Mouse (Mus musculus) thymus, adult 2 months (tissue): ENCODE measurements around the gene Kcnq5.

ENCODE experiments used
- CTCF ChIP-seq: fragments of 200-500 bp; IDR thresholded peaks from 2 replicates; pipeline ENCODE4 v1.5.1; 2012; ENCODE audit warnings: mild to moderate bottlenecking, control low read depth, low read length, moderate library complexity, borderline replicate concordance; ENCODE audit not compliant: control insufficient read depth, poor library complexity, insufficient read depth; ENCODE audit errors: extremely low read depth
- POLR2A ChIP-seq: fragments of 200-500 bp; IDR thresholded peaks from 2 replicates; pipeline ENCODE4 v1.6.1; 2012; ENCODE audit warnings: mild to moderate bottlenecking, low read length, control low read depth, moderate library complexity; ENCODE audit not compliant: control insufficient read depth, poor library complexity, insufficient read depth; ENCODE audit errors: extremely low read depth

DNA sequence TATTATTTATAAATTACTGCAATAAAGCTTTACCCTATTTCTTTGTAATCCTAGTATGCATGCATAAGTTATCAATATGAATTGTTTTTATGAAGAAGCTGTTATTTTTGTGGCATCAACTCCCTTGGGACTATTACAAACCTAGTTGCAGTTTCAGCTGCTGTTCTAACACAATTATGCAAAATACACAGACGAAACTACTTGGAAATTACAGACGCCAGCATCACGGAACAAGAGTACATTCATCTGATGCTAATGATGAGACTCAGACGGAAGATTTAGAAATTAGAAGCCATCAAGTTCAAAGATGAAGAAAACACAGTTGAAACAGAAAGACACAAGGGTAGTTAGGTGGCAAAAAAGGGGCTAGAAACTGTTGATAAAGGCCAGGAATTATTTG is 310.9 kb downstream of the Kcnq5 start:
- TF ChIP-seq CTCF (no peak), POLR2A (no peak)
